Mouse (Mus musculus): ENCODE measurements around the gene Olfr378.

The Olfr378 gene

GRCm38 (mm10) chr11:73428377-73428776, at the start of gene Olfr378:
Gene Olfr378, minus strand, starts transcription at chr11:73428477.
- no peak for DNase-seq (ENCODE audit: low spot score in 2 of 2)

GRCm38 (mm10) chr11:73457408-73457807, 29.1 kb upstream of the Olfr378 start, which contains the start of gene Olfr380:
Gene Olfr380, minus strand, starts transcription at chr11:73457508.
- no peak for DNase-seq (ENCODE audit: low spot score in 2 of 2)

GRCm38 (mm10) chr11:73399514-73399913, 28.8 kb downstream of the Olfr378 start, which contains the start of gene Olfr1:
Gene Olfr1, minus strand, starts transcription at chr11:73399614.
- DNase-seq (ENCODE audit: low spot score in 2 of 2): no peak

- no peak for DNase-seq (ENCODE audit: low spot score in 2 of 2)
Observed at GRCm38 (mm10) chr11:73395374-73395773, 32.9 kb downstream of the Olfr378 start.
